Mouse (Mus musculus): ENCODE results near the gene Themis.
A peak's percentile ranks its signal among the peaks of the same experiment; 100 is the strongest.

Gene Themis

GRCm38 (mm10) chr10:28805160-28805559 lies 137.0 kb downstream of the Themis start:
- no peak for DNase-seq (ENCODE audit: low spot score in 2 of 2)

DNA sequence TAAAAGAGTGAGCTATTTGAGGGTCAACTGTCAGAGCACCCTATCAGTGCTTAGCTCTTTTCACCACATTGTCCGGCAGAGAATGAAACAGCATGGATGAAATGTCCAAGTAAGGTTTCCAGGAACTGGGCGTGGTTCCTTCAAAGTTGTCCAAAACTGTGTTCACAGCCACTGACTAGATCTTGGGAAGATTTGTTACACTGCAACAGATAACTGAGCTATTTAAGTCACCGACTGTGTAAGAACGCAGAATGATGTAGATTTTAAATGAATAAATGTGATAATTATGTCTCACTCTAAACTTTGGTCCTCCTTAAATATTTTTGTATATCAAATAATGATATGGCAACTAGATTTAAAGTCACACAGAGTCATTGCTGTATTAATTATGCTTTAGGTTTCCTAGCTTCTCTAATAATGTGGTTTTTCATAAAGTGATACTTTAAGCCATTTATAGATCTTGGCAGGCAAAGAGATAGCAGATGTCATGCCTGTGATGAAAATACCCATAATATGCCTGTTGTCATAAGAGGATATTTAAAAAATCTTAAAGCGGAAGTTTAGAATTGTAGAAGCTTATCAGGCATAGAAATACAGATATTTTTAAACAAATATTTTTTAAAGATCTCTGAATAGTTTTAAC lies 143.9 kb downstream of the Themis start:
- DNase-seq (ENCODE audit: low spot score in 2 of 2) = no peak

- DNase-seq (ENCODE audit: low spot score in 2 of 2) = no peak
Observed at GRCm38 (mm10) chr10:28812571-28812936, 144.4 kb downstream of the Themis start.

DNA sequence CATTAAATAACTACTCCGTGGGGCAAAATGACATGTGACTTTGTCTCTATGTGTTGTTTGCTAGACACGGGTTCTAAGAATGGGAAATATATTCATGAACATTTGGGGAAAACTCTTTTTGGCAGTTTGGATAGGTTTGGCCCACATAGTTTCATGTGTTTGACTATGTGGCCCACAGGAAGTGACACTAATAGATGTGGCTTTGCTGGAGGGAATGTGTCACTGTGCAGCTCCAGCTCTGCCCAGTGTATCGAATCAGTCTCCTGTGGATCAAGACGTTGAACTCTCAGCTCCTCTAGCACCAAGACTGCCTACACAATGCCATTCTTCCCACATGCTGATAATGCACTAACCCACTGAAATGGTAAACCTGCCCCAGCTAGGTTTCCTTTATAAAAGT lies 148.0 kb downstream of the Themis start:
- no peak for DNase-seq (ENCODE audit: low spot score in 2 of 2)

GRCm38 (mm10) chr10:28822320-28822719 lies 154.2 kb downstream of the Themis start:
- no peak for DNase-seq (ENCODE audit: low spot score in 2 of 2)

GRCm38 (mm10) chr10:28842605-28843004 lies 174.4 kb downstream of the Themis start:
- no peak for DNase-seq (ENCODE audit: low spot score in 2 of 2)

GRCm38 (mm10) chr10:28843755-28844717 lies 175.9 kb downstream of the Themis start:
- peak in 1 of 2 experiments; percentile 53 for DNase-seq (ENCODE audit: low spot score in 2 of 2)

- DNase-seq (ENCODE audit: low spot score in 2 of 2) = no peak
Observed at GRCm38 (mm10) chr10:28856154-28856553, 188.0 kb downstream of the Themis start.

DNA sequence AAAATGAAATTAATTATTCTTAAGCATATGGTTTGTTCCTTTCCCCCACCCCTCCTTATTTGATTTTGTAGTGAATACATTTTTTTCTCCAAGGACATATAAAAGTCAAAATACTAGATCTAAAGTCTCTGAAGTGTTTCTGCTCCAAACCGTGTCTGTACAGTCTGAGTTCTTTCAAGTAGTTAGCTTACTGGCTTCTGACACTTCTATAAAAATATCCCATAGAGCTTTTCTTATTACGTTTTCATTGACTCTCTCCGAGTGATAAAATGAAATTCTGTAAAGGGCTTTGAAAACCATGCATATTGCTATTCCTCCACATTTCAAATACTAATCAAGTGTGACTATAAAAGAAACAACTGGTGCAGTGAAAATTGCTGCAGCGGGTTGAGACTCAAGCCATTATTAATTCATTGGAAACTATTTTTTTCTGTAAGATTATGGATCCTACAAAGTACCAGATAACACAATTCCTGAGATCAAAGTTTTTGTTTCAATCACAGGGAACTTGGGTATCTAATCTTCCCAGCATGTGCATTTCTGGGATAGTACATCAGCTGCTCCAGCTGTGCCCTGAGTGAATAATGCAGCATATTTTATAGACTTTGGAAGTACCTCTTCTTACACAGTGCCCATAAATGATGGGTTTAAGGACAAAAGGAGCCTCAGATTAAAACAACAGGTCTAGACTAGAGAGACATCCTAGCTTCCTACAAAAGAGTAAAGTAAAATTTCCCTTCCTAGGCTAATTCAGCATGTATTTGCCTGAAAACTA lies 202.6 kb downstream of the Themis start:
- DNase-seq (ENCODE audit: low spot score in 2 of 2) = no peak

- DNase-seq (ENCODE audit: low spot score in 2 of 2) = no peak
Observed at GRCm38 (mm10) chr10:28874605-28875004, 206.4 kb downstream of the Themis start.

DNA sequence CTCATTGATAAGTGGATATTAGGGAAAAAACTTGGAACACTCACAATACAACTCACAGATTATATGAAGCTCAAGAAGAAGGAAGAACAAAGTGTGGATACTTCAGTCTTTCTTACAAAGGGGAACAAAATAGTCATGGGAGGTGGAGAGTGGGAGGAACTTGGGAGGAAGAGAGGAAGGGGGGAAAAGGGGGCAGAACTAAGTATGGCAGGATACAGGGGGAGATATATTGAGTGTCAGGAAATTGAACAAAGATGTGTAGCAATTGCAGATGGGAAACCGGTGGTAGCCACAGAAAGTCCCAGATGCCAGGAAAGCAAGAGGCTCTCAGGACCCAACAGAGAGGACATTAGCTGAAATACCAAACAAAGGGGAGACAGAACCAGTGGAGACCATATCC lies 219.5 kb downstream of the Themis start:
- no peak for DNase-seq (ENCODE audit: low spot score in 2 of 2)

- no peak for DNase-seq (ENCODE audit: low spot score in 2 of 2)
Observed at GRCm38 (mm10) chr10:28890886-28891285, 222.7 kb downstream of the Themis start.

DNA sequence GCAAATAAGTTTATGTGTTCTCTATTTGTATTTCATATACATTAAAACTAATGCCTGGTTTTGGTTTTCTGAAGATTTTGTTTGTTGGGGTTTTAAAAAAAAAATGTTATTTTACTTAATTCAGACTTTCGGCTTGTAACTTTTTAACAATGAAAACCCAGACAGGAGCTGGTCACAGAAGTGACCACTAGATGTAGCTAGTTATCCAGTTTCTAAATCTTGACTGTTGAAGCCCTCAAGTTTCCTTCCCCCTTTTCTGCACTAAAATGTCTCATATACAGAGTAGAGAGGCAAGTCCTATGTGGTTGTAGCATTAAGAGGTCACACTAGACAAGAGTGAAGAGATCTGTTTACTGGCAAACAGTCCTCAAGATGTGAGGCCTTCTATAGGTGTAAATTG lies 230.2 kb downstream of the Themis start:
- DNase-seq (ENCODE audit: low spot score in 2 of 2) = no peak
